Mouse (Mus musculus): ENCODE results near the gene Lrrfip1. TPM values are rescaled to one million over a fixed set of nuclear protein-coding genes. Genes with fewer than 3 reads are reported as not detected.
A peak's percentile ranks its signal among the peaks of the same experiment; 100 is the strongest.

The Lrrfip1 gene
- polyA plus RNA-seq, 1 experiment from 2014 or later: 151 TPM

- H3K27me3 ChIP-seq (replicated peaks): no peaks in the 10 kb centered on the region
- H3K9me3 ChIP-seq (replicated peaks): no peaks in the 10 kb centered on the region
- no peak overlapping the region for H3K27ac ChIP-seq (ENCODE audit: poor library complexity, severe bottlenecking)
- no peak overlapping the region for H3K9ac ChIP-seq
- H3K4me3 ChIP-seq: no peak overlapping the region
- H3K36me3 ChIP-seq: no peaks in the 10 kb centered on the region
- H3K4me1 ChIP-seq (replicated peaks): peaks cover 52% of the 10 kb centered on the region
- no peak for ATAC-seq (ENCODE audit: insufficient number of reproducible peaks, low FRiP score)
- 75% methylated on average over 10 of the region's 10 CpGs for WGBS
- H3K4me2 ChIP-seq: no peak overlapping the region
Measured at GRCm38 (mm10) chr1:90969881-90970390, 28.6 kb upstream of the Lrrfip1 start.

- Histone ChIP-seq H3K27me3 (replicated peaks) (no peaks in the 10 kb centered on the region), H3K36me3 (no peaks in the 10 kb centered on the region), H3K4me2 (peak overlapping the region; percentile 27; the same call in 1 of the 2 replicates), H3K4me1 (replicated peaks) (peaks cover 56% of the 10 kb centered on the region), H3K4me3 (no peak overlapping the region), H3K9ac (peak overlapping the region; percentile 69), H3K9me3 (replicated peaks) (no peaks in the 10 kb centered on the region), H3K27ac (ENCODE audit: poor library complexity, severe bottlenecking) (no peak overlapping the region)
- WGBS: 15% methylated on average over 9 of the region's 9 CpGs
- ATAC-seq (ENCODE audit: insufficient number of reproducible peaks, low FRiP score): peak; percentile 71
Measured at GRCm38 (mm10) chr1:90972911-90973573, 25.5 kb upstream of the Lrrfip1 start.

GRCm38 (mm10) chr1:90973574-90973911 is 25.0 kb upstream of the Lrrfip1 start:
- Histone ChIP-seq H3K27ac (ENCODE audit: poor library complexity, severe bottlenecking) (no peak overlapping the region), H3K27me3 (replicated peaks) (no peaks in the 10 kb centered on the region), H3K4me2 (peak overlapping the region; percentile 27; the same call in 1 of the 2 replicates), H3K9me3 (replicated peaks) (no peaks in the 10 kb centered on the region), H3K4me1 (replicated peaks) (peaks cover 53% of the 10 kb centered on the region), H3K36me3 (no peaks in the 10 kb centered on the region), H3K4me3 (no peak overlapping the region), H3K9ac (peak overlapping the region; percentile 69)
- no peak for ATAC-seq (ENCODE audit: insufficient number of reproducible peaks, low FRiP score)
- 83% methylated on average over 2 of the region's 2 CpGs for WGBS

- H3K9ac ChIP-seq: no peak overlapping the region
- H3K27ac ChIP-seq (ENCODE audit: poor library complexity, severe bottlenecking): 0 out of 2 replicates have a peak overlapping the region, but pooled peaks have one; percentile 38
- H3K4me1 ChIP-seq (replicated peaks): peaks cover 42% of the 10 kb centered on the region
- peak overlapping the region; percentile 18 for H3K4me2 ChIP-seq
- no peaks in the 10 kb centered on the region for H3K27me3 ChIP-seq (replicated peaks)
- WGBS: 22% methylated on average over 12 of the region's 12 CpGs
- no peaks in the 10 kb centered on the region for H3K9me3 ChIP-seq (replicated peaks)
- no peaks in the 10 kb centered on the region for H3K36me3 ChIP-seq
- ATAC-seq (ENCODE audit: insufficient number of reproducible peaks, low FRiP score): 0 out of 2 replicates have a peak, but pooled peaks have one; percentile 43
- no peak overlapping the region for H3K4me3 ChIP-seq
Measured at GRCm38 (mm10) chr1:90974906-90975649, 23.5 kb upstream of the Lrrfip1 start.

- WGBS: 86% methylated on average over 4 of the region's 4 CpGs
Measured at GRCm38 (mm10) chr1:90975960-90976359, 22.6 kb upstream of the Lrrfip1 start.

GRCm38 (mm10) chr1:90980638-90981330 is 17.8 kb upstream of the Lrrfip1 start:
- ATAC-seq (ENCODE audit: insufficient number of reproducible peaks, low FRiP score): no peak
- 31% methylated on average over 10 of the region's 10 CpGs for WGBS

More at GRCm38 (mm10) chr1:90975960-90976359, 22.6 kb upstream of the Lrrfip1 start:
- Histone ChIP-seq H3K27ac (ENCODE audit: poor library complexity, severe bottlenecking) (no peak overlapping the region), H3K9ac (no peak overlapping the region), H3K9me3 (replicated peaks) (no peaks in the 10 kb centered on the region), H3K4me2 (no peak overlapping the region), H3K36me3 (no peaks in the 10 kb centered on the region), H3K4me1 (replicated peaks) (peaks cover 41% of the 10 kb centered on the region), H3K27me3 (replicated peaks) (no peaks in the 10 kb centered on the region), H3K4me3 (no peak overlapping the region)
- no peak for ATAC-seq (ENCODE audit: insufficient number of reproducible peaks, low FRiP score)

GRCm38 (mm10) chr1:90981346-90981745 is 17.2 kb upstream of the Lrrfip1 start:
- Histone ChIP-seq H3K36me3 (no peaks in the 10 kb centered on the region), H3K4me3 (no peak overlapping the region), H3K9me3 (replicated peaks) (no peaks in the 10 kb centered on the region), H3K27ac (ENCODE audit: poor library complexity, severe bottlenecking) (no peak overlapping the region), H3K4me1 (replicated peaks) (peaks cover 11% of the 10 kb centered on the region), H3K27me3 (replicated peaks) (no peaks in the 10 kb centered on the region), H3K4me2 (no peak overlapping the region), H3K9ac (no peak overlapping the region)
- 71% methylated on average over 3 of the region's 3 CpGs for WGBS
- no peak for ATAC-seq (ENCODE audit: insufficient number of reproducible peaks, low FRiP score)

More at GRCm38 (mm10) chr1:90980638-90981330, 17.8 kb upstream of the Lrrfip1 start:
- Histone ChIP-seq H3K36me3 (no peaks in the 10 kb centered on the region), H3K27me3 (replicated peaks) (no peaks in the 10 kb centered on the region), H3K4me1 (replicated peaks) (peaks cover 12% of the 10 kb centered on the region), H3K4me3 (no peak overlapping the region), H3K4me2 (no peak overlapping the region), H3K27ac (ENCODE audit: poor library complexity, severe bottlenecking) (peak overlapping the region; percentile 14), H3K9me3 (replicated peaks) (no peaks in the 10 kb centered on the region), H3K9ac (no peak overlapping the region)

GRCm38 (mm10) chr1:90995916-90996315 is 2.6 kb upstream of the Lrrfip1 start:
- Histone ChIP-seq H3K9me3 (replicated peaks) (peaks cover 6% of the 10 kb centered on the region), H3K4me1 (replicated peaks) (peaks cover 26% of the 10 kb centered on the region), H3K4me2 (no peak overlapping the region), H3K27ac (ENCODE audit: poor library complexity, severe bottlenecking) (no peak overlapping the region), H3K4me3 (no peak overlapping the region), H3K27me3 (replicated peaks) (no peaks in the 10 kb centered on the region), H3K36me3 (0 out of 2 replicates have a peak, but pooled peaks cover 3% of the 10 kb centered on the region), H3K9ac (no peak overlapping the region)
- 94% methylated on average over 1 of the region's 1 CpGs for WGBS
- ATAC-seq (ENCODE audit: insufficient number of reproducible peaks, low FRiP score): no peak

GRCm38 (mm10) chr1:90997136-90997535 is 1.4 kb upstream of the Lrrfip1 start:
- Histone ChIP-seq H3K27me3 (replicated peaks) (no peaks in the 10 kb centered on the region), H3K27ac (ENCODE audit: poor library complexity, severe bottlenecking) (no peak overlapping the region), H3K9ac (no peak overlapping the region), H3K9me3 (replicated peaks) (peaks cover 6% of the 10 kb centered on the region), H3K36me3 (0 out of 2 replicates have a peak, but pooled peaks cover 3% of the 10 kb centered on the region), H3K4me2 (no peak overlapping the region), H3K4me1 (replicated peaks) (peaks cover 38% of the 10 kb centered on the region), H3K4me3 (no peak overlapping the region)
- 50% methylated on average over 4 of the region's 4 CpGs for WGBS
- no peak for ATAC-seq (ENCODE audit: insufficient number of reproducible peaks, low FRiP score)

GRCm38 (mm10) chr1:90997641-90998040 is 896 bp upstream of the Lrrfip1 start:
- Histone ChIP-seq H3K4me2 (peak overlapping the region; percentile 75), H3K27me3 (replicated peaks) (no peaks in the 10 kb centered on the region), H3K4me1 (replicated peaks) (peaks cover 43% of the 10 kb centered on the region), H3K27ac (ENCODE audit: poor library complexity, severe bottlenecking) (peak overlapping the region; percentile 98; the same call in 1 of the 2 replicates), H3K9ac (peak overlapping the region; percentile 98), H3K9me3 (replicated peaks) (peaks cover 6% of the 10 kb centered on the region), H3K36me3 (0 out of 2 replicates have a peak, but pooled peaks cover 3% of the 10 kb centered on the region), H3K4me3 (peak overlapping the region; percentile 82; the same call in 1 of the 2 replicates)
- 68% methylated on average over 5 of the region's 5 CpGs for WGBS
- no peak for ATAC-seq (ENCODE audit: insufficient number of reproducible peaks, low FRiP score)

All from heart, embryonic 12.5 days (tissue).